Mouse (Mus musculus) embryo, embryonic 11 days (tissue): ENCODE data around the gene Prkca.

Source experiments
- DNase-seq: peaks from one replicate; pipeline ENCODE4 v3.0.0-alpha.2; 2015

Gene Prkca

DNA sequence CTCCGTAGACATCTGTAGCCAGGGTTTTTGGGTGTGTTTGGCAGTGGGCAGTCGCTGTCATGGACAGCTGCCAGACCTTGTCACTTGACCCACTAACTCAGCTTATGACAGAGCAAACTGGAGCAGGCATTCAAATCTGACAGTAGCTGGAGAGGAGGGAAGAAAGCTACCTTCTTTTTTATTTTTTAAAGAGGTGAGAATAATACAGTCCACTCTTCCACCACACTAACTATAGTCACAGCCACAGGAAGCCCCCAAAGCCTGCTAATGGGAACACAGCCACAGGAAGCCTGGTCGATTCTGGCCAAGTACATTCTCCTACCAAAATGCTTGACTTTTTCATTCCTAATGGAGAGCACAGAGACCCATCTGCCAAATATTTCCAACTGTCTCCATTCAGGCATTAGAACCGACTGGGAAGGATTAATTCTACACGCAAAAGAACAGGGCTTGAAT is 84.9 kb downstream of the Prkca start:
- DNase-seq: no peak

DNA sequence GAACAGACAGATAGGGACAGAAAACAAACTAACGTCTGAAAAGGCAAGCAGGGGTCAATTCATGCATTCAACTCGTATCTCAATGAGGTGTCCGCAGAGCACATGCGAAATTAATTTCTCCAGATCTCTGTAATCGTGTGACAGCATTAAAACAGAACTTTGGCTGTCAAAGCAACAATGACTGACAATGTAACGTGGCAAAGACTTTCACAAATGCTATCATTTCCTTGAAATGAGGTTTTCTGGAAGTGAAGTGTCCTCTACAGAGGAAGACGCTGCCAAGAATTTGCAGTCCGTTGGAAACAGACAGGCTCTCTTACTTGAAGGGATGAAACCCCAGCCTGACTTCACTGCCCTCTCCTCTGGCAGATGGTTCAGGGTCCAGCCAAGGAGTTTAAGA is 85.8 kb downstream of the Prkca start:
- DNase-seq: no peak

DNA sequence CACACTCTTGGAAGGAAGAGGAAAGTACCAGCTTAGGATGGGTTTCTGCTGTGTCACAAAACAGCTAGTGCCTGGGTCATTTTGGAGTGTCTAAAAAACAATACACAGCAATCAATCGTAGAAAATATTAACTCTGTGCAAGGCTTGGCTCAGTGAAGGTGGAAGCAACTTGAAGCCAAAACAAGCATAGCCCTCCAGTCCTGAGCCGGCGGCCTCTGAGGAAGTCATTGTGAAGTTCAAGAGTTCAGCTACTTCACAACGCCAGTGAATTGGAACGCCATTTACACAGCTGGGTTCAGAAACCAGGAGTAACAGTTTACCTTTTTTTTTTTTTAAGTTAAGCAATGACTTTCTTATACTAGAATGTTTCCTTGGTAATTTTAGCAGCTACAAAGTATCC is 89.0 kb downstream of the Prkca start:
- DNase-seq: no peak

GRCm38 (mm10) chr11:108251924-108252775 is 91.6 kb downstream of the Prkca start:
- DNase-seq: no peak

DNA sequence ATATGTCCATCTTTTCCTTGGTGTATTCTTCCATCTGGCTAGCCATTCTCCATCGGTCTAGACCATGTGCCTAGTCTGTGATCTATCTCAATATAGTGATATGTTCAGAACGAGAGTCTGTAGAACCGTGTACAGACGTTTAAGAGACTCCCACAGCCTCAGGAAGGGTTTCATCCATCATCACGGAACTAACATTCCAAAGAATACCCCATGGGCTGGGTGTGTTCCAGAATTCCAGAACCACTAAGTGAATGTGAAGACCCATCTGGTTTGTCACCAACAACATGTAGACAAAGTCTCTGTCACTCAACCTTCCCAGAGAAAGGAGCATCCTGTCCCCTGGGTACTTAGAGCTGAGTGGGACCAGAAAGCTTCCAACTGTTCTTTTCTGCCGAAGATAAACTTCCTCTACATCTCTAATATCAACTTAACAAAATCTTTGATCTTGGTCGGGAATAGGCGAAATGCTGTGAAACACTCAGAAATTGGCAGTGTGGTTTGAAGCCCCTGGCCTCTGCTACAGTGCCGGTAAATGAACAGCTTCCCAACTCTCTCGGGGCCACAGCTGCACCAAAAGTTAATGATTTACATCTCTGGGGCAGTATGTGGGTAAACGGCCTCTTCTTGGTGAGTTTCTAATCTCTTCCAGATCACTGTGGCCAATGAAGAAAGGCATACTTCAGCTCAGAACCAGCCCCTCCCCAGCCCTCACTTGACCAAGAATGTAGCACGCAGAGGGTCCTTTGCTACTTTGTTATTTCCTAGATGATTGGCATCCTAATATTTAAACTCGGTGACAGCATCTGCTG is 92.7 kb downstream of the Prkca start:
- DNase-seq: no peak

- DNase-seq: no peak
Observed at GRCm38 (mm10) chr11:108250146-108250635, 93.5 kb downstream of the Prkca start.

GRCm38 (mm10) chr11:108249487-108249886 is 94.2 kb downstream of the Prkca start:
- no peak for DNase-seq

DNA sequence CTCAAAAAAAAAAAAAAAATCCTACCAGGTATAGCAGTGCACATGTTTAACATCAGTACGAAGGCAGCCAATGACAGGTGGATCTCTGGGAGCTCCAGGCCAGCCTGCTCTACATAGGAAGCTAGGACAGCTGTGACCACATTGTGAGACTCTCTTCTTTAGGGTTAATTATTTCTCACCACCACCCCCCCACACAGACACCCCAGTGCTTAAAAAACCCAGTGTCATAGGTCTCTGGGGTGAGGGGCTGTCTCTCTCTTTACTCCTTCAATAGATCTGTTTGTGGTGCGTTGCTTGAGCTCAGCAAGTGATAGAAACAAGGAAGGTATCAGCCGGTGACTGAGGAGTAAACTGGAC is 94.7 kb downstream of the Prkca start:
- no peak for DNase-seq

- DNase-seq: no peak
Observed at GRCm38 (mm10) chr11:108248218-108249046, 95.3 kb downstream of the Prkca start.

GRCm38 (mm10) chr11:108247121-108247863 is 96.4 kb downstream of the Prkca start:
- DNase-seq: no peak

GRCm38 (mm10) chr11:108246267-108246702 is 97.4 kb downstream of the Prkca start:
- DNase-seq: no peak

DNA sequence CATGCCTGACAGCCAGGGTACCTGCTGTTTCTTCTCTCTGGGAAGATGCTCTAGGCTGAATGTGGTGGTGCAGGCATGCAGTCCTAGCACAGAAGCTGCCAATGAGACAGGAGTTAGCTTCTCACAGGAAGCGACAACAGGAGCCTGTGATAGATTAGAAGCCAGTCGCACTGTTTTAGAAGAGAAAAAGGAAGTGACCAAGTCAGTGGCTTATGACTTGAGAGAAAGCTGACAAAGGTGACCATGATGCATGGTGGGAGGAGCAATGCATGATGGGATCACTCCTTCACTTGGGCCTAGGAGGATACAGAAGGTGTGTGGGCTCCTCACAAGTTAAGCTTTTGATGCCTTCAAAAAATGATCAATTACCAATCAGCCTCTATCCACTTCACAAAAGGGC is 99.5 kb downstream of the Prkca start:
- DNase-seq: no peak

GRCm38 (mm10) chr11:108243633-108244032 is 100.1 kb downstream of the Prkca start:
- no peak for DNase-seq

GRCm38 (mm10) chr11:108240924-108241498 is 102.7 kb downstream of the Prkca start:
- no peak for DNase-seq

- DNase-seq: no peak
Observed at GRCm38 (mm10) chr11:108239173-108239572, 104.6 kb downstream of the Prkca start.

DNA sequence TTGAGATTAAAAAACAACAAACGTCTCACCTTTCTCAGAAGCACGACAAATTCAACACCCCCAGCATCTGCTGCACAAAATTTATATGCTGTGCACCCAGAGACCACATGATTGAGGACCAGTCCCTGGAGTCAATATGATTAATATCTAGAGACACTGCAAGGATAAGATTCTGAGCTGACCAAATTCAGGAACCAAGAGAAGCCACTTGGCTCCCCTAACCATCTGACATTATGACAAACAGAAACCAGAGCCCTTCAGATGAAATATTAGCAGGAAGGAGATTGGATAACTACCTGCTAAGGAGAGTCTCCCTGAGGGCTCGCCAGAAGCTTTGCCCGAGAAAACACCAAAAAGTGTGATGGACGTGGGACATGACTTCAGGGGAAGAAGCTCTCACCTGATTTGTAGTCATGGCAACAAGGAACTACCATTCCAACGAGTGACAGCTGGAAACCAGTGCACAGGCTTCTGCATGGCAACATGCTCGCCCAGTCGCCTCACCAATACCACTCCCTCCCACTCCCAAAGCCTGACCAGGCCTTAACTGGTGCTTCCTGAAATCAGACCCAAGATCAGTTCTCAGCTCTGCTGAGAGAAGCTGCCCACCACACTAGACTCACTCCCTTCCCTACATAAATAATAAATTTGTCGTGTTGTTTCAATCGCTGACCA is 106.8 kb downstream of the Prkca start:
- no peak for DNase-seq

DNA sequence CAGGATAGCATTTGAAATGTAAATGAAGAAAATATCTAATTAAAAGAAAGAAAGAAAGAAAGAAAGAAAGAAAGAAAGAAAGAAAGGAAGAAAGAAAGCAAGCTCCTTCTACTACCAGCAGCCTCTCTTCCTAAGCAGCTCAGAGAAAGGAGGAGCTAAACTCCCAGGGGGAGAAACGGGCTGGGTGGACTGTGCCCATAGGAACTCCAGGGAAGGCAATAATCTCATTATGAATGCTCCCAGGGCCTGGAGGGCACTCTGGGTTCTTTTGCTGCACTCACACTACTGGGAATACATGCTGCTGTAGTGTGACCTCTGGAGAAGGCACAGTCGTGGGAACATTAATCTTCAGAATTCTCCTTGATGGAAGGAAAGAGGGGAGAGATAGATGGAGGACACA is 107.5 kb downstream of the Prkca start:
- DNase-seq: no peak

DNA sequence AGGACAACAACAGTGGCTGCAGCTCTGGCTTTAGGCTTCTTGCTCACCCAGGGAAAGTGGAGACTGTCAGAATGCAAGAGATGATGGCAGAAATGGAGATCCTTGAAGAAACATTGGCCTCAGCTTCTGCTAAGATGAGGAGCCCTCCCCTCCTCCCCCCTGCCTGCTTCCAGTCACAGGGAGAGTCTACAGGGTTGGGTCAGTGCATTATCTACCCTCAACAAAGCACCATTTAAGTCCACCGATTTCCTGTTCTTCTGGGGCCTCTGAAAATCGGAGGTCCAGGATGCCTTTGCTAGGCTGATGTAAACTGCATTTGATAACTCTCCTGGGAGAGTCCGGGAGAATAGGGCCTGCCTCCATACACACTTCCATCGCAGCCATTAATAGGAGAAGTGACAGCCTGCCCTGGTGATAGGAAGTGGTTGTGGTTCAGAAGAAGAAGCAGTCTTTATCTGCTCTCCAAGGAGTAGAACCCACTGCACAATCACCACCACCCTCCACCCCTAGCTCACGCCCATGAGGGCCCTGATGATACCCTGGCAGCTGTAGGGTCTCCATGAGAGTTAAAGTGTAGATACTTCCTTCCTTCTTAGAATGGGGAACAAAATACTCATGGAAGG is 108.5 kb downstream of the Prkca start:
- DNase-seq: no peak

GRCm38 (mm10) chr11:108233015-108233414 is 110.7 kb downstream of the Prkca start:
- DNase-seq: no peak

GRCm38 (mm10) chr11:108230101-108230500 is 113.6 kb downstream of the Prkca start:
- DNase-seq: no peak
